Mouse (Mus musculus) ES-E14 (cell line): ENCODE measurements at regions not wholly inside any gene's neighbourhood (a gene's known extent, or its start where the extent isn't known, plus 50 kb on each side); places are given as distances from the start of the nearest gene placed in this dataset.

Source experiments
- DNase-seq: peaks from one replicate; pipeline ENCODE4 v3.0.0-alpha.2; 2013; ENCODE audit warnings: low read depth, low spot score
- H3K27ac ChIP-seq: 2 replicates; pipeline ENCODE4 v1.5.1; 2012; ENCODE audit warnings: low read depth, mild to moderate bottlenecking, low read length, moderate library complexity, mixed read lengths; ENCODE audit not compliant: poor library complexity, insufficient read depth, severe bottlenecking
- H3K36me3 ChIP-seq: 2 replicates; pipeline ENCODE4 v1.6.1; 2012; ENCODE audit warnings: mild to moderate bottlenecking, low read length, moderate library complexity, mixed read lengths; ENCODE audit not compliant: control insufficient read depth, poor library complexity, insufficient read depth, severe bottlenecking
- H3K4me1 ChIP-seq, 2 experiments: fragments of 150-350 bp in 1 of 2; sonication (generic) in 1 of 2; 2 replicates each; pipeline ENCODE4 v1.6.1; 2012; ENCODE audit warnings: low read length in 2 of 2, mild to moderate bottlenecking in 1 of 2, mixed read lengths in 1 of 2; ENCODE audit not compliant: control insufficient read depth in 2 of 2, insufficient read depth in 2 of 2, poor library complexity in 1 of 2
- H3K4me3 ChIP-seq, 2 experiments: fragments of 150-350 bp in 1 of 2; sonication (generic) in 1 of 2; 2 replicates each; pipeline ENCODE4 v1.5.1; 2012; ENCODE audit warnings: low read length in 2 of 2, low read depth in 1 of 2, mild to moderate bottlenecking in 1 of 2, mixed read lengths in 1 of 2; ENCODE audit not compliant: insufficient read depth in 1 of 2, poor library complexity in 1 of 2, severe bottlenecking in 1 of 2
- H3K9ac ChIP-seq: 2 replicates; pipeline ENCODE4 v1.6.1; 2012; ENCODE audit warnings: low read depth, mild to moderate bottlenecking, low read length, mixed read lengths; ENCODE audit not compliant: poor library complexity, insufficient read depth, severe bottlenecking
- H3K9me3 ChIP-seq: fragments of 150-350 bp; sonication (generic); 2 replicates; pipeline ENCODE4 v1.6.1; 2012; ENCODE audit warnings: low read depth, mild to moderate bottlenecking, low read length; ENCODE audit not compliant: control insufficient read depth, insufficient read depth
- CHD2 ChIP-seq: IDR thresholded peaks from 2 replicates; pipeline ENCODE4 v1.6.1; 2014; ENCODE audit warnings: mild to moderate bottlenecking, low read depth, low read length, inconsistent platforms
- HCFC1 ChIP-seq: IDR thresholded peaks from 2 replicates; pipeline ENCODE4 v1.6.1; 2012; ENCODE audit warnings: low read length, inconsistent platforms, borderline replicate concordance; ENCODE audit not compliant: insufficient read depth
- MAFK ChIP-seq: IDR thresholded peaks from 2 replicates; pipeline ENCODE4 v1.6.1; 2014; ENCODE audit warnings: mild to moderate bottlenecking, low read depth, low read length, inconsistent platforms; ENCODE audit not compliant: insufficient read depth
- ZC3H11A ChIP-seq: IDR thresholded peaks from 2 replicates; pipeline ENCODE4 v1.6.1; 2012; ENCODE audit warnings: low read depth, mild to moderate bottlenecking, inconsistent platforms, low read length, borderline replicate concordance
- ZNF384 ChIP-seq: IDR thresholded peaks from 2 replicates; pipeline ENCODE4 v1.6.1; 2012; ENCODE audit warnings: low read depth, low read length, inconsistent platforms
- in situ Hi-C, 2 experiments: fragments of 600-800 bp; cut with MboI; formaldehyde crosslinking; loops; one replicate each; pipeline ENCODE4 v1.15.1; 2025; ENCODE audit warnings: low sequenced_read_pairs in 2 of 2, inconsistent platforms in 1 of 2; ENCODE audit not compliant: unreplicated experiment in 2 of 2

- no peaks in the 10 kb centered on the region for H3K9me3 ChIP-seq
- no peak for TF ChIP-seq HCFC1
- no peak for TF ChIP-seq ZNF384
- no peak overlapping the region for H3K9ac ChIP-seq
- H3K36me3 ChIP-seq = no peaks in the 10 kb centered on the region
- in situ Hi-C loops = no loop called here
- H3K4me1 ChIP-seq = no peaks in the 10 kb centered on the region
- no peak for DNase-seq
- no peak overlapping the region for H3K27ac ChIP-seq
- no peak overlapping the region for H3K4me3 ChIP-seq
These were observed 421.6 kb upstream of the Zfp507 start for GRCm38 (mm10) chr7:36224416-36224815.

DNA sequence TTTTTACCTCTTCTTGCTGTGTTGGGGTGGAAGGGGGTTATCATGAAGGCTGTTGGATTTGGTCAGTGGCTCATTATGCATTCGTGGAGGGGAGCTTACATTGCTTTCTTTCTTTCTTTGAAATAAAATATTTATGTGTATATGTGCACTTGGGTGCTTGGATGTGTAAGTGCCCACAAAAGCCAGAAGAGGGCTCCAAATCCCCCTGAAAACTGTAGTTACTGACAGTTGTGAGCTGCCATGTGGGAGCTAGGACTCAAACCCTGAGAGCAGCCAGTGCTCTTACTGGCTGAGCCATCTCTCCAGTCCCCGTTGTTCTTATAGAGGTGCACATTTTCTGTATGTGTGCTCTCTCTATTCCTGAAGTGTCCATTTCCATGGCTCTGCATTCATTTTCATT lies 415.6 kb upstream of the Zfp507 start:
- Histone ChIP-seq H3K36me3 (no peaks in the 10 kb centered on the region), H3K4me3 (no peak overlapping the region), H3K4me1 (no peaks in the 10 kb centered on the region), H3K9me3 (no peaks in the 10 kb centered on the region), H3K27ac (no peak overlapping the region), H3K9ac (no peak overlapping the region)
- in situ Hi-C loops = no loop called here
- no peak for TF ChIP-seq HCFC1
- TF ChIP-seq ZNF384 = no peak
- no peak for TF ChIP-seq MAFK
- no peak for TF ChIP-seq CHD2
- TF ChIP-seq ZC3H11A = no peak; the same call in 1 of the 2 replicates
- DNase-seq = peak; percentile 31

- H3K9ac ChIP-seq = no peak overlapping the region
- DNase-seq = no peak
- no peak overlapping the region for H3K4me3 ChIP-seq
- H3K27ac ChIP-seq = no peak overlapping the region
- in situ Hi-C loops = no loop called here
- H3K36me3 ChIP-seq = no peaks in the 10 kb centered on the region
- H3K4me1 ChIP-seq = no peaks in the 10 kb centered on the region
- no peaks in the 10 kb centered on the region for H3K9me3 ChIP-seq
- TF ChIP-seq MAFK = no peak
- TF ChIP-seq ZNF384 = no peak
- TF ChIP-seq HCFC1 = no peak
- no peak for TF ChIP-seq ZC3H11A
- no peak for TF ChIP-seq CHD2
These were observed 407.2 kb upstream of the Zfp507 start for GRCm38 (mm10) chr7:36210034-36210433.

- TF ChIP-seq CHD2 (no peak), MAFK (no peak), HCFC1 (no peak), ZC3H11A (no peak), ZNF384 (no peak)
- Histone ChIP-seq H3K9me3 (no peaks in the 10 kb centered on the region), H3K9ac (no peak overlapping the region), H3K36me3 (no peaks in the 10 kb centered on the region), H3K4me3 (no peak overlapping the region), H3K27ac (no peak overlapping the region), H3K4me1 (no peaks in the 10 kb centered on the region)
- in situ Hi-C loops = no loop called here
- DNase-seq = no peak
These were observed 404.9 kb upstream of the Zfp507 start for GRCm38 (mm10) chr7:36207525-36208260.

- in situ Hi-C loops = no loop called here
- H3K9me3 ChIP-seq = no peaks in the 10 kb centered on the region
- H3K36me3 ChIP-seq = no peaks in the 10 kb centered on the region
- H3K9ac ChIP-seq = no peak overlapping the region
- TF ChIP-seq HCFC1 (no peak), MAFK (no peak), ZC3H11A (no peak), ZNF384 (no peak), CHD2 (no peak)
- no peak overlapping the region for H3K27ac ChIP-seq
- H3K4me3 ChIP-seq = no peak overlapping the region
- H3K4me1 ChIP-seq = no peaks in the 10 kb centered on the region
- no peak for DNase-seq
These were observed 395.4 kb upstream of the Zfp507 start for GRCm38 (mm10) chr7:36198091-36198700.
